Comparison of ENCODE assay signal across 11 mouse cellular contexts in the genomic region with DNA sequence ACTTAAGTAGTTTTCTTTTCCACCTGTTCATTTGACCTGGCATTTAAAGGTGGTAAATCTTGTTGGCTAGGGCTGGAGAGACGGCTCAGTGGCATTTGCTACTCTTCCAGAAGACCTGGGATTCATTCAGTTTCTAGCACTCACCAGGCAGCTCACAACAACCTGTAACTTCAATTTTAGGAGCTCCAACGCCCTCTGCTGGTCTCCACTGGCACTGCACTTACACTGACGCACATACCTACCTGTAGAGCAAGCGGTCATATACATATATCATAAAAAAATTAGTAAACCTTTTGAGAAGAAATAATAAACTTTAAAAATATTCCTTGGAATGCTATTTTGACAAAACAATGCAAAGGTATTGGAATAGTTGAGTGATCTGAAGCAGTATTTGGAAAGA. TPM values are rescaled to one million over a fixed set of nuclear protein-coding genes. Genes with fewer than 3 reads are reported as not detected.
A peak's percentile ranks its signal among the peaks of the same experiment; 100 is the strongest.
DNase-seq lines count a peak whose midpoint lies in the region; ATAC-seq and TF ChIP-seq lines count a peak whose summit lies in the region.
"Had no signal": no experiment of that assay in that cellular context is flagged by ENCODE, and none has a peak within 500 bp of the region (broad histone marks: within the 10 kb centered on the region; RNA-seq: fewer than 3 reads in every experiment).

No protein-coding gene starts in this region.

- DNase-seq in kidney, postnatal 0 days (ENCODE audit: low spot score): no peak
- DNase-seq in kidney, postnatal 25 days: no peak
- DNase-seq in B cell, adult 2 months: peak; percentile 54
- DNase-seq in ES-CJ7 (ENCODE audit: low read depth, low spot score): peak; percentile 74
- DNase-seq in liver, postnatal 0 days: peak; percentile 52
- DNase-seq in spleen, adult 12 weeks (ENCODE audit: low spot score): no peak
- DNase-seq in adrenal gland, postnatal 14 days: no peak
- DNase-seq: cerebellum, postnatal 36 days; lung, postnatal 10 days had no signal

- no peaks in the 10 kb centered on the region for H3K9me3 ChIP-seq in kidney, postnatal 0 days (replicated peaks; ENCODE audit: low read length)
- H3K9me3 ChIP-seq in liver, postnatal 0 days (ENCODE audit: low read length): no peaks in the 10 kb centered on the region
- H3K9me3 ChIP-seq: heart, embryonic 15.5 days; hindbrain, embryonic 15.5 days had no signal

- no peak for ATAC-seq in kidney, postnatal 0 days (replicated peaks; ENCODE audit: low FRiP score, low read depth)
- no peak for ATAC-seq in liver, postnatal 0 days

- no peak overlapping the region for H3K9ac ChIP-seq in kidney, postnatal 0 days (ENCODE audit: low read depth, low read length)
- H3K9ac ChIP-seq in liver, postnatal 0 days (replicated peaks): no peak overlapping the region
- H3K9ac ChIP-seq: heart, embryonic 15.5 days; hindbrain, embryonic 15.5 days had no signal

- no peak for TF ChIP-seq EP300 in liver, postnatal 0 days (IDR thresholded peaks at IDR 0.05; ENCODE audit: low read depth)

- no peaks in the 10 kb centered on the region for H3K27me3 ChIP-seq in kidney, postnatal 0 days (ENCODE audit: insufficient read depth, low read length)
- H3K27me3 ChIP-seq in liver, postnatal 0 days (ENCODE audit: insufficient read depth, low read length): no peaks in the 10 kb centered on the region
- H3K27me3 ChIP-seq: heart, embryonic 15.5 days; hindbrain, embryonic 15.5 days had no signal

- H3K4me3 ChIP-seq in kidney, postnatal 0 days (replicated peaks; ENCODE audit: low read depth, low read length): no peak overlapping the region
- H3K4me3 ChIP-seq in liver, postnatal 0 days (ENCODE audit: low read depth, low read length): no peak overlapping the region
- H3K4me3 ChIP-seq: heart, embryonic 15.5 days; hindbrain, embryonic 15.5 days had no signal

- no peak overlapping the region for H3K4me2 ChIP-seq in kidney, postnatal 0 days (ENCODE audit: low read length)
- H3K4me2 ChIP-seq in liver, postnatal 0 days (ENCODE audit: low read depth, low read length): no peak overlapping the region
- H3K4me2 ChIP-seq: heart, embryonic 15.5 days; hindbrain, embryonic 15.5 days had no signal

- H3K27ac ChIP-seq in kidney, postnatal 0 days: no peak overlapping the region
- no peak overlapping the region for H3K27ac ChIP-seq in liver, postnatal 0 days (ENCODE audit: low read depth)
- H3K27ac ChIP-seq: heart, embryonic 15.5 days; hindbrain, embryonic 15.5 days had no signal

- peak; percentile 48 for TF ChIP-seq CTCF in kidney, postnatal 0 days (IDR thresholded peaks at IDR 0.05; ENCODE audit: low read depth)
- TF ChIP-seq CTCF in liver, postnatal 0 days (IDR thresholded peaks at IDR 0.05; ENCODE audit: low read depth): peak; percentile 67

- WGBS in kidney, postnatal 0 days: 68% methylated on average over 4 of the region's 4 CpGs
- WGBS in liver, postnatal 0 days (ENCODE audit: insufficient replicate concordance): 73% methylated on average over 4 of the region's 4 CpGs

- no peaks in the 10 kb centered on the region for H3K36me3 ChIP-seq in kidney, postnatal 0 days (ENCODE audit: insufficient read depth, low read length)
- H3K36me3 ChIP-seq in liver, postnatal 0 days (replicated peaks; ENCODE audit: insufficient read depth, low read length): no peaks in the 10 kb centered on the region
- H3K36me3 ChIP-seq: heart, embryonic 15.5 days had no signal

- no peaks in the 10 kb centered on the region for H3K4me1 ChIP-seq in kidney, postnatal 0 days (replicated peaks; ENCODE audit: insufficient read depth, low read length)
- peaks cover 6% of the 10 kb centered on the region; the same call in 1 of the 2 replicates for H3K4me1 ChIP-seq in liver, postnatal 0 days (ENCODE audit: insufficient read depth)
- H3K4me1 ChIP-seq: hindbrain, embryonic 15.5 days had no signal

RNA-seq across cellular contexts. Expression of gene Mical3, which starts 13.7 kb away (rescaled TPM):
- polyA plus RNA-seq in kidney, postnatal 0 days (2015; fragmentation: Nextera tagmentation; extraction: Ambion mirVana): 6.0 and 6.8 TPM in 2 replicates
- polyA plus RNA-seq in liver, postnatal 0 days (2015; fragmentation: Nextera tagmentation; extraction: Ambion mirVana): 4.0 and 4.5 TPM in 2 replicates
- 56.9 and 59.6 TPM in 2 replicates for total RNA-seq in adrenal gland, postnatal 14 days (2021)

Comparison
In these comparisons a context has a peak if more than half of its experiments do, and no peak if none do; other contexts are left out.
1. DNase-seq: peak in B cell, adult 2 months (2 of 2), ES-CJ7 (single experiment) and liver, postnatal 0 days (single experiment); none in kidney, postnatal 0 days (single experiment), kidney, postnatal 25 days (0 of 2), spleen, adult 12 weeks (single experiment) and adrenal gland, postnatal 14 days (single experiment).